Mouse (Mus musculus) heart, postnatal 0 days (tissue): ENCODE measurements at regions not wholly inside any gene's neighbourhood (a gene's known extent, or its start where the extent isn't known, plus 50 kb on each side); places are given as distances from the start of the nearest gene placed in this dataset.

Experiments
- ATAC-seq: fragments of 200-750 bp; cut with Nextera tagmentation; 2 replicates; pipeline ENCODE4 v1.8.0; 2017; ENCODE audit warnings: low read depth, moderate number of reproducible peaks, moderate library complexity; ENCODE audit not compliant: insufficient read depth
- DNase-seq: peaks from one replicate; pipeline ENCODE4 v3.0.0-alpha.2; 2016; ENCODE audit warnings: low spot score
- H3K27ac ChIP-seq: fragments of 300-500 bp; sonication (generic); 2 replicates; pipeline ENCODE4 v1.5.1; 2014; ENCODE audit warnings: low read depth, mild to moderate bottlenecking
- H3K27me3 ChIP-seq: fragments of 300-500 bp; sonication (generic); 2 replicates; pipeline ENCODE4 v1.6.1; 2014; ENCODE audit warnings: low read length, mixed read lengths; ENCODE audit not compliant: control insufficient read depth, insufficient read depth
- H3K36me3 ChIP-seq: fragments of 300-500 bp; sonication (generic); replicated peaks from 2 replicates; pipeline ENCODE4 v1.6.1; 2014; ENCODE audit warnings: low read length, mixed read lengths; ENCODE audit not compliant: control insufficient read depth, insufficient read depth
- H3K4me1 ChIP-seq: fragments of 300-500 bp; sonication (generic); 2 replicates; pipeline ENCODE4 v1.6.1; 2014; ENCODE audit warnings: antibody characterized with exemption; ENCODE audit not compliant: control insufficient read depth, insufficient read depth
- H3K4me2 ChIP-seq: fragments of 300-500 bp; sonication (generic); 2 replicates; pipeline ENCODE4 v1.6.1; 2014; ENCODE audit warnings: low read depth, mild to moderate bottlenecking, low read length, moderate library complexity
- H3K4me3 ChIP-seq: fragments of 300-500 bp; sonication (generic); 2 replicates; pipeline ENCODE4 v1.5.1; 2014; ENCODE audit warnings: low read depth, low read length
- H3K9ac ChIP-seq: fragments of 300-500 bp; sonication (generic); replicated peaks from 2 replicates; pipeline ENCODE4 v1.6.1; 2014; ENCODE audit warnings: low read depth, low read length, mixed read lengths
- H3K9me3 ChIP-seq: fragments of 300-500 bp; sonication (generic); replicated peaks from 2 replicates; pipeline ENCODE4 v1.6.1; 2016; ENCODE audit warnings: low read length; ENCODE audit not compliant: control insufficient read depth
- CTCF ChIP-seq: IDR thresholded peaks from 2 replicates; pipeline ENCODE4 v1.5.1; 2016; ENCODE audit warnings: antibody characterized with exemption, control low read depth, low read depth
- EP300 ChIP-seq: IDR thresholded peaks from 2 replicates; pipeline ENCODE4 v1.6.1; 2016; ENCODE audit warnings: antibody characterized with exemption, low read depth
- WGBS: fragments of 180-500 bp; shearing (Covaris S2); extraction: QIAGEN DNeasy Blood & Tissue Kit; methylation state at CpG from one replicate; pipeline ENCODE4 v1.1.7; 2014; 5-methylcytosine and 5-hydroxymethylcytosine counted together

DNA sequence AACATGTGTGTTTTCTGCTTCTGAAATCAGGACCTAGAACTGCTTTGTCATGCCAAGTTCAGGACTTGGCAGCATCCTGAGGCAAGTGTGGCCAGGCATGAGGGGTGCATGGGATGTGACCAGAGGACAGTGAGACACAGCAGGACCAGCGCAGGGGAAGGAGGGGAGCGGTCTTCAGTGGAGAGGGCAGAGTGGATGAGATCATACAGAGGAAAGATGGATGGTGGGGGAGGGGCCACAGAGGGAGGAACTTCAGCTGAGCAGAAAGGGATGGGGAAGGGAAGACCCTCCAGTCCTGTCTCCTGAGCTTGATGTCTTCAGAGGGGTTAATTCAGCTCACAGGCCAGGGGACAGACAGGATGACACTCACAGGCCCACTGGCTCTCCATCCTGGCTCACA, 81.0 kb downstream of the Cryba4 start:
- ATAC-seq, result no peak
- Histone ChIP-seq H3K27ac (no peak overlapping the region), H3K9me3 (no peaks in the 10 kb centered on the region), H3K4me1 (no peaks in the 10 kb centered on the region), H3K36me3 (no peaks in the 10 kb centered on the region), H3K27me3 (0 out of 2 replicates have a peak, but pooled peaks cover 7% of the 10 kb centered on the region), H3K4me2 (no peak overlapping the region), H3K4me3 (no peak overlapping the region), H3K9ac (no peak overlapping the region)
- no peak for DNase-seq
- no peak for TF ChIP-seq CTCF
- TF ChIP-seq EP300, result no peak
- WGBS, result 44% methylated on average over 2 of the region's 2 CpGs

DNA sequence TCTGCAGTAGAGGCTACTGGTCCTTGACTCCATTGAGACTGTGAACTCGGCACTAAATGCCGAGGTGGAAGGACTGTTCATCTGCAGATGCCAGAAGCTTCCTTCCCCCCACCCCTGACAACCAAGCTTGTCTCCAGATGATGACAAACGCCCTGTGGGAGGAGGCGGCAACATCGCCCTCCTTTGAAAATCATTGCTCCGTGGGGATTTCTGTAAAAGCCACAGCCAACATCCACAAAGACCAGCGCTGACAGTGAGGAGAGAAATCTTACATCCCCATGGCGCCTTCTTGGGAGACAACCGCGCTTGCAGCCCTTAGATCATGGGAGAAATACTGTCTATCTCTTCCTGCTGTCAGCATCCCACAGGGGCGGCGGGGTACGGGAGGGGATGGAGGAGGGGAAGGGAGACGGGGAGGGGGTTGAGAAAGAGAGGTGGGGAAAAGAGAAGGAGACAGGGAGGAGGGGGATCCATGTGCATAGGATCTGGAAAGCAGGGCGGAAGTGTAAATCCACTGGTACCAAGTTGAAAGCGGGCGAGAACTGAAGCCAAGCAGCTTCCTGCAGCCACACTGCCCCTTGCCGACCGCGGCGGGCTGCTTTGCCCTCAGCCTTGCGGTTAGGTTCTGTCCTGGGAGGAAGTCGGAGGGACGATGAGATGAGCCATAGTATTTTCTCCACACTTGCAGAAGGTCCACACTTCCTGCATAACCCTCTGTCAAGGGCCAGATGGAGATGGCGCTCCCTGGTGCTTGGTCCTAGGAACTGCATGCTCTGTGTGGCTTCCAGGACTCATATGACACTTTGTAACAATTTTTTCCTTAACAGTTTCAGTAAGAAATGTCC, 72.9 kb downstream of the Cryba4 start:
- ATAC-seq (no peak), DNase-seq (peak; percentile 11)
- Histone ChIP-seq H3K4me1 (no peaks in the 10 kb centered on the region), H3K27ac (no peak overlapping the region), H3K4me2 (peak overlapping the region; percentile 54), H3K4me3 (peak overlapping the region; percentile 21), H3K27me3 (peaks cover 24% of the 10 kb centered on the region), H3K9me3 (no peaks in the 10 kb centered on the region), H3K9ac (no peak overlapping the region), H3K36me3 (no peaks in the 10 kb centered on the region)
- TF ChIP-seq CTCF (peak; percentile 58), EP300 (no peak)
- WGBS, result 11% methylated on average over 25 of the region's 25 CpGs

DNA sequence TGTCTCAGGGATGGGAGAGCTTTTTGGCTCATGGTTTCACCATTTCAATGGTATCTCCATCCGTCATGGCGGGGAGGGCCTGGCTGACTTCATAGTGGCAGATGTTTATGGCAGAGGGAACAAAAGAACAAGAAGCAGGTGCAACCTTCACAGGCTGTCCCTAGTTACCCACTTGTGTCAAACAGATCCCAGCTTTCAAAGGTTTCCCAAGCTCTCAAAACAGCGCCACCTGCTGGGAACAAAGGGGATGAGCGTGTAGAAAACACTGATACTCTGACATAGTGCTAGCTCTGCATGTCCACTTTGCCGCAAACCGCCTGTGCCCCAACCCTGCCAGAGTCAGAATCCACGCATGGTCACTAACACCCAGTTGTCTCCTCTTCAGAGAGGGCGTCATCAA, 69.5 kb downstream of the Cryba4 start:
- H3K36me3 ChIP-seq, result no peaks in the 10 kb centered on the region
- no peak overlapping the region for H3K4me2 ChIP-seq
- no peaks in the 10 kb centered on the region for H3K4me1 ChIP-seq
- WGBS, result 45% methylated on average over 8 of the region's 8 CpGs
- no peak for TF ChIP-seq EP300
- peak; percentile 49 for TF ChIP-seq CTCF
- H3K4me3 ChIP-seq, result no peak overlapping the region
- peak; percentile 11 for DNase-seq
- H3K9me3 ChIP-seq, result no peaks in the 10 kb centered on the region
- no peak overlapping the region for H3K9ac ChIP-seq
- no peak for ATAC-seq
- peaks cover 28% of the 10 kb centered on the region for H3K27me3 ChIP-seq
- H3K27ac ChIP-seq, result no peak overlapping the region

DNA sequence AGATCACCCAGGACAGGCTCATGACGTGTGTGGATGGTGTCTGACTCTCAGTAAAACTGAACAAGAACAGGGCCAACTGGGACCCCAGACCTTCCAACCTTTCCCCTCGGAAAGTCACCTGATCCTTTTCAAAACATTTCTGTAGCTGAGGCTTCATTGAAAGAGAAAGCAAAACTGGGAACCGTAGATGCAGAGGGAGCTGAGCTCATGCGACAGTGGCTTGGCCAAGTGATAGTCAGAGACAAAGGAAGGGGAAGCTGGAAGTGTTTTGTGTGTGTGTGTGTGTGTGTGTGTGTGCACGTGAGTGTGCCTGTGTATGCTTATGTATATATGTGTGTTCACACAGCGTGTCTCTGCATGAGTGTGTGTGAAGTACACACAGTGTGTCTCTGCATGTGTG, 56.7 kb downstream of the Cryba4 start:
- DNase-seq (no peak), ATAC-seq (no peak)
- Histone ChIP-seq H3K36me3 (no peaks in the 10 kb centered on the region), H3K9ac (no peak overlapping the region), H3K27me3 (no peaks in the 10 kb centered on the region), H3K27ac (no peak overlapping the region), H3K4me1 (no peaks in the 10 kb centered on the region), H3K4me2 (no peak overlapping the region), H3K9me3 (no peaks in the 10 kb centered on the region), H3K4me3 (no peak overlapping the region)
- 62% methylated on average over 6 of the region's 6 CpGs for WGBS
- TF ChIP-seq CTCF (no peak), EP300 (no peak)
